8 mouse cellular contexts compared by ENCODE assay signal in the genomic region with DNA sequence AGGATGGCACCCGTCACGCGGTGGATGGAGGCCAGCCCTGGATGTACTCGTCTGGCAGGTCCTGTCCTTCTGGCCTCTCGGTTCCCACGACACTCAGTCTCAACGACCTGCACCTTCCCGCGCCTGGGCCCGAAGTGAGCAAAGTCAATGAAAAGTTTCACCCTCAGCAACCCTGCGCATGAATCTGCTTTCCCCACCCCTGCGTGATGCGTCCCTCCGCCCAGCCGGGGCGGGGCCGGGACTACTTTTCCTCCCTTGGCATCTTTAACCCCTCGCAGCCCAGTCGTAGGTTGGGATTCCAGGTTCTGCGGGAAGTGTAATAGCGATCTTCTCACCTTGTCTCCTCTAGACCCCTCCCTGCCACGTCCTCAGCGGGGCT. TPM values are rescaled to one million over a fixed set of nuclear protein-coding genes. Genes with fewer than 3 reads are reported as not detected.
DNase-seq lines count a peak whose midpoint lies in the region; ATAC-seq and TF ChIP-seq lines count a peak whose summit lies in the region.

No protein-coding gene starts in this region.

- no peaks in the 10 kb centered on the region for H3K27me3 ChIP-seq in embryonic facial prominence, embryonic 12.5 days
- no peaks in the 10 kb centered on the region for H3K27me3 ChIP-seq in heart, adult 2 months (ENCODE audit: control insufficient read depth, insufficient read depth, low read length)
- H3K27me3 ChIP-seq in kidney, adult 2 months (replicated peaks; ENCODE audit: control insufficient read depth, insufficient read depth, low read length): no peaks in the 10 kb centered on the region
- H3K27me3 ChIP-seq in limb, embryonic 11.5 days (ENCODE audit: control insufficient read depth, insufficient read depth, low read length): no peaks in the 10 kb centered on the region
- H3K27me3 ChIP-seq in midbrain, embryonic 13.5 days: no peaks in the 10 kb centered on the region
- no peaks in the 10 kb centered on the region for H3K27me3 ChIP-seq in small intestine, adult 2 months (ENCODE audit: control insufficient read depth, insufficient read depth, low read length)

- DNase-seq in 3134 (ENCODE audit: extremely low read depth, insufficient read length, low spot score): peak; percentile 96
- DNase-seq in adrenal gland, postnatal 25 days: peak; percentile 94
- peak; percentile 94 to 96 for DNase-seq in heart, adult 2 months
- peak; percentile 97 for DNase-seq in kidney, adult 2 months
- peak; percentile 97 for DNase-seq in limb, embryonic 11.5 days (ENCODE audit: low spot score)

- H3K27ac ChIP-seq in embryonic facial prominence, embryonic 12.5 days: peak overlapping the region; percentile 94
- H3K27ac ChIP-seq in heart, adult 2 months: peak overlapping the region; percentile 100
- H3K27ac ChIP-seq in kidney, adult 2 months (ENCODE audit: insufficient read depth, low read depth, low read length): peak overlapping the region; percentile 100
- H3K27ac ChIP-seq in limb, embryonic 11.5 days (replicated peaks; ENCODE audit: low read depth, low read length): peak overlapping the region; percentile 66
- peak overlapping the region; percentile 92 for H3K27ac ChIP-seq in midbrain, embryonic 13.5 days
- H3K27ac ChIP-seq in small intestine, adult 2 months (ENCODE audit: insufficient read depth, low read depth, low read length): peak overlapping the region; percentile 99

- intact Hi-C loops in heart, adult 2 months (cut with DNase I): loop anchor here (1.0 to 2.0 kb wide), 3 partner anchors 15 to 27 kb away; a partner anchor contains a TSS

- TF ChIP-seq EP300 in heart, adult 2 months (IDR thresholded peaks at IDR 0.05; ENCODE audit: insufficient read depth, low read depth, low read length): peak; percentile 100

- ATAC-seq in embryonic facial prominence, embryonic 12.5 days (ENCODE audit: insufficient number of reproducible peaks, insufficient read depth, low FRiP score, low TSS enrichment): peak; percentile 11; the same call in 1 of the 2 replicates
- ATAC-seq in limb, embryonic 11.5 days (ENCODE audit: insufficient number of reproducible peaks, low FRiP score, low TSS enrichment, low read depth): peak; percentile 52
- peak; percentile 25; the same call in 1 of the 2 replicates for ATAC-seq in midbrain, embryonic 13.5 days

- H3K4me1 ChIP-seq in embryonic facial prominence, embryonic 12.5 days: peaks cover 9% of the 10 kb centered on the region; the same call in 1 of the 2 replicates
- H3K4me1 ChIP-seq in heart, adult 2 months (ENCODE audit: control insufficient read depth, insufficient read depth, low read length): peaks cover 5% of the 10 kb centered on the region
- peaks cover 7% of the 10 kb centered on the region; the same call in 1 of the 2 replicates for H3K4me1 ChIP-seq in kidney, adult 2 months (ENCODE audit: control insufficient read depth, insufficient read depth, low read length)
- no peaks in the 10 kb centered on the region for H3K4me1 ChIP-seq in limb, embryonic 11.5 days (ENCODE audit: control insufficient read depth, insufficient read depth, low read length)
- peaks cover 48% of the 10 kb centered on the region for H3K4me1 ChIP-seq in midbrain, embryonic 13.5 days (replicated peaks)
- peaks cover 8% of the 10 kb centered on the region; the same call in 1 of the 2 replicates for H3K4me1 ChIP-seq in small intestine, adult 2 months (ENCODE audit: control insufficient read depth, insufficient read depth, insufficient read length, low read length)

- peak overlapping the region; percentile 86 for H3K9ac ChIP-seq in embryonic facial prominence, embryonic 12.5 days
- H3K9ac ChIP-seq in heart, adult 2 months (ENCODE audit: low read depth, low read length): peak overlapping the region; percentile 98
- H3K9ac ChIP-seq in limb, embryonic 11.5 days (ENCODE audit: low read length): peak overlapping the region; percentile 74
- peak overlapping the region; percentile 86 for H3K9ac ChIP-seq in midbrain, embryonic 13.5 days (replicated peaks)

- peaks cover 3% of the 10 kb centered on the region for H3K79me2 ChIP-seq in heart, adult 2 months (replicated peaks; ENCODE audit: control insufficient read depth, insufficient read depth, low read length)

- no peaks in the 10 kb centered on the region for H3K9me3 ChIP-seq in embryonic facial prominence, embryonic 12.5 days
- no peaks in the 10 kb centered on the region for H3K9me3 ChIP-seq in limb, embryonic 11.5 days (ENCODE audit: control insufficient read depth, low read length)
- H3K9me3 ChIP-seq in midbrain, embryonic 13.5 days: no peaks in the 10 kb centered on the region

- H3K4me2 ChIP-seq in embryonic facial prominence, embryonic 12.5 days (replicated peaks): peak overlapping the region; percentile 97
- peak overlapping the region; percentile 53 for H3K4me2 ChIP-seq in limb, embryonic 11.5 days (ENCODE audit: low read depth, severe bottlenecking)
- H3K4me2 ChIP-seq in midbrain, embryonic 13.5 days (replicated peaks): peak overlapping the region; percentile 96

- peak overlapping the region; percentile 87 for H3K4me3 ChIP-seq in embryonic facial prominence, embryonic 12.5 days
- H3K4me3 ChIP-seq in heart, adult 2 months: peak overlapping the region; percentile 71
- H3K4me3 ChIP-seq in kidney, adult 2 months (ENCODE audit: insufficient read depth, low read depth, low read length): peak overlapping the region; percentile 87
- H3K4me3 ChIP-seq in limb, embryonic 11.5 days (ENCODE audit: low read depth, low read length): peak overlapping the region; percentile 94
- H3K4me3 ChIP-seq in midbrain, embryonic 13.5 days (replicated peaks): peak overlapping the region; percentile 94
- peak overlapping the region; percentile 88 for H3K4me3 ChIP-seq in small intestine, adult 2 months (ENCODE audit: low read depth, low read length)

- TF ChIP-seq POLR2A in heart, adult 2 months (IDR thresholded peaks at IDR 0.05; ENCODE audit: insufficient read depth, low read depth, low read length): peak; percentile 100
- peak; percentile 100 for TF ChIP-seq POLR2A in kidney, adult 2 months (IDR thresholded peaks at IDR 0.05; ENCODE audit: low read depth, low read length)
- peak; percentile 100 for TF ChIP-seq POLR2A in small intestine, adult 2 months (IDR thresholded peaks at IDR 0.05; ENCODE audit: low read depth, low read length)

- peaks cover 8% of the 10 kb centered on the region for H3K36me3 ChIP-seq in embryonic facial prominence, embryonic 12.5 days
- H3K36me3 ChIP-seq in heart, adult 2 months (ENCODE audit: control insufficient read depth, insufficient read depth, low read length): peaks cover under 1% of the 10 kb centered on the region
- no peaks in the 10 kb centered on the region; the same call in 1 of the 2 replicates for H3K36me3 ChIP-seq in kidney, adult 2 months (ENCODE audit: control insufficient read depth, insufficient read depth, low read length)
- H3K36me3 ChIP-seq in limb, embryonic 11.5 days (ENCODE audit: control insufficient read depth, insufficient read depth, low read length): no peaks in the 10 kb centered on the region
- no peaks in the 10 kb centered on the region for H3K36me3 ChIP-seq in midbrain, embryonic 13.5 days
- H3K36me3 ChIP-seq in small intestine, adult 2 months (ENCODE audit: control insufficient read depth, insufficient read depth, low read length): peaks cover 8% of the 10 kb centered on the region

- WGBS in embryonic facial prominence, embryonic 12.5 days: under 1% methylated on average over 23 of the region's 23 CpGs
- 0% methylated on average over 23 of the region's 23 CpGs for WGBS in heart, adult 2 months
- under 1% methylated on average over 23 of the region's 23 CpGs for WGBS in kidney, adult 2 months
- WGBS in limb, embryonic 11.5 days: under 1% methylated on average over 23 of the region's 23 CpGs
- WGBS in midbrain, embryonic 13.5 days: 0% methylated on average over 23 of the region's 23 CpGs
- WGBS in small intestine, adult 2 months: under 1% methylated on average over 23 of the region's 23 CpGs

- no peak for TF ChIP-seq CTCF in heart, adult 2 months (IDR thresholded peaks at IDR 0.05)
- no peak for TF ChIP-seq CTCF in kidney, adult 2 months (conservative IDR thresholded peaks at IDR 0.05; ENCODE audit: insufficient read depth, insufficient read length, low read depth, low read length)
- no peak for TF ChIP-seq CTCF in small intestine, adult 2 months (IDR thresholded peaks at IDR 0.05; ENCODE audit: extremely low read depth, insufficient read length, insufficient replicate concordance, low read depth, low read length)

RNA-seq across cellular contexts. Expression of a gene that starts 0.5 kb away (rescaled TPM):
- total RNA-seq in adrenal gland, postnatal 25 days (2021): 72.3 and 86.1 TPM in 2 replicates
- 22.9 and 23.0 TPM in 2 replicates for polyA plus RNA-seq in embryonic facial prominence, embryonic 12.5 days (2016; fragmentation: Nextera tagmentation; extraction: Ambion mirVana)
- 100 to 1,000 TPM; 101 to 114 TPM for total RNA-seq in heart, adult 2 months (2021)
- polyA plus RNA-seq in heart, adult 2 months (2012; rRNA removed): 39.4 and 49.7 TPM in 2 replicates
- 31.6 and 40.3 TPM in 2 replicates for polyA plus RNA-seq in kidney, adult 2 months (2012; rRNA removed)
- polyA plus RNA-seq in limb, embryonic 11.5 days (2014; fragmentation: Nextera tagmentation; extraction: Ambion mirVana): 16.7 and 16.8 TPM in 2 replicates
- 16.2 and 17.7 TPM in 2 replicates for polyA plus RNA-seq in midbrain, embryonic 13.5 days (2015; fragmentation: Nextera tagmentation; extraction: Ambion mirVana)
- polyA plus RNA-seq in small intestine, adult 2 months (2012; rRNA removed): 14.7 and 33.2 TPM in 2 replicates

RNA-seq across cellular contexts. Expression of a gene that starts 13.6 kb away (rescaled TPM):
- 53.8 and 58.7 TPM in 2 replicates for total RNA-seq in adrenal gland, postnatal 25 days (2021)
- polyA plus RNA-seq in embryonic facial prominence, embryonic 12.5 days (2016; fragmentation: Nextera tagmentation; extraction: Ambion mirVana): 145 and 163 TPM in 2 replicates
- 10 to 100 TPM; 30.2 to 36.5 TPM for total RNA-seq in heart, adult 2 months (2021)
- polyA plus RNA-seq in heart, adult 2 months (2012; rRNA removed): 30.2 and 39.1 TPM in 2 replicates
- polyA plus RNA-seq in kidney, adult 2 months (2012; rRNA removed): 33.5 and 47.4 TPM in 2 replicates
- 240 and 243 TPM in 2 replicates for polyA plus RNA-seq in limb, embryonic 11.5 days (2014; fragmentation: Nextera tagmentation; extraction: Ambion mirVana)
- polyA plus RNA-seq in midbrain, embryonic 13.5 days (2015; fragmentation: Nextera tagmentation; extraction: Ambion mirVana): 136 and 149 TPM in 2 replicates
- polyA plus RNA-seq in small intestine, adult 2 months (2012; rRNA removed): 22.6 and 47.0 TPM in 2 replicates

RNA-seq across cellular contexts. Expression of a gene that starts 14.0 kb away (rescaled TPM):
- total RNA-seq in adrenal gland, postnatal 25 days (2021): 641 and 903 TPM in 2 replicates
- polyA plus RNA-seq in embryonic facial prominence, embryonic 12.5 days (2016; fragmentation: Nextera tagmentation; extraction: Ambion mirVana): 146 and 155 TPM in 2 replicates
- 1,000 to 10,000 TPM; 1,810 to 2,215 TPM for total RNA-seq in heart, adult 2 months (2021)
- polyA plus RNA-seq in heart, adult 2 months (2012; rRNA removed): 2,076 and 2,628 TPM in 2 replicates
- 890 and 915 TPM in 2 replicates for polyA plus RNA-seq in kidney, adult 2 months (2012; rRNA removed)
- 158 and 162 TPM in 2 replicates for polyA plus RNA-seq in limb, embryonic 11.5 days (2014; fragmentation: Nextera tagmentation; extraction: Ambion mirVana)
- 220 and 221 TPM in 2 replicates for polyA plus RNA-seq in midbrain, embryonic 13.5 days (2015; fragmentation: Nextera tagmentation; extraction: Ambion mirVana)
- 266 and 416 TPM in 2 replicates for polyA plus RNA-seq in small intestine, adult 2 months (2012; rRNA removed)

RNA-seq across cellular contexts. Expression of a gene that starts 55.9 kb away (rescaled TPM):
- total RNA-seq in adrenal gland, postnatal 25 days (2021): 111 and 146 TPM in 2 replicates
- polyA plus RNA-seq in embryonic facial prominence, embryonic 12.5 days (2016; fragmentation: Nextera tagmentation; extraction: Ambion mirVana): 29.7 and 30.9 TPM in 2 replicates
- total RNA-seq in heart, adult 2 months (2021): 100 to 1,000 TPM in 1 of 2 experiments, 10 to 100 TPM in 1; 46.7 to 127 TPM
- polyA plus RNA-seq in heart, adult 2 months (2012; rRNA removed): 76.7 and 100 TPM in 2 replicates
- polyA plus RNA-seq in kidney, adult 2 months (2012; rRNA removed): 121 and 131 TPM in 2 replicates
- polyA plus RNA-seq in limb, embryonic 11.5 days (2014; fragmentation: Nextera tagmentation; extraction: Ambion mirVana): 13.7 and 14.6 TPM in 2 replicates
- 21.5 and 23.3 TPM in 2 replicates for polyA plus RNA-seq in midbrain, embryonic 13.5 days (2015; fragmentation: Nextera tagmentation; extraction: Ambion mirVana)
- polyA plus RNA-seq in small intestine, adult 2 months (2012; rRNA removed): 5.6 and 9.4 TPM in 2 replicates

Comparison
In these comparisons a context has a peak if more than half of its experiments do, and no peak if none do; other contexts are left out.
1. Peak in every context shown above with its lines: DNase-seq, ATAC-seq, H3K4me3 ChIP-seq and H3K27ac ChIP-seq.